Mouse (Mus musculus) embryonic facial prominence, embryonic 14.5 days (tissue): ENCODE data around the gene Grasp. TPM values are rescaled to one million over a fixed set of nuclear protein-coding genes. Genes with fewer than 3 reads are reported as not detected.

Source experiments
- ATAC-seq: fragments of 200-750 bp; cut with Nextera tagmentation; 2 replicates; pipeline ENCODE4 v1.8.0; 2017; ENCODE audit warnings: low read depth, moderate number of reproducible peaks, moderate TSS enrichment
- DNase-seq: peaks from one replicate; pipeline ENCODE4 v3.0.0-alpha.2; 2015; ENCODE audit warnings: low spot score
- H3K27ac ChIP-seq: fragments of 300-500 bp; sonication (generic); replicated peaks from 2 replicates; pipeline ENCODE4 v1.5.1; 2014; ENCODE audit warnings: low read depth, mild to moderate bottlenecking, low read length, moderate library complexity
- H3K27me3 ChIP-seq: fragments of 300-500 bp; sonication (generic); replicated peaks from 2 replicates; pipeline ENCODE4 v1.6.1; 2014; ENCODE audit warnings: low read length; ENCODE audit not compliant: control insufficient read depth, insufficient read depth
- H3K36me3 ChIP-seq: fragments of 300-500 bp; sonication (generic); 2 replicates; pipeline ENCODE4 v1.6.1; 2014; ENCODE audit warnings: low read length, mixed read lengths; ENCODE audit not compliant: control insufficient read depth, insufficient read depth
- H3K4me1 ChIP-seq: fragments of 300-500 bp; sonication (generic); 2 replicates; pipeline ENCODE4 v1.6.1; 2014; ENCODE audit warnings: antibody characterized with exemption, low read length; ENCODE audit not compliant: control insufficient read depth, insufficient read depth
- H3K4me2 ChIP-seq: fragments of 300-500 bp; sonication (generic); 2 replicates; pipeline ENCODE4 v1.6.1; 2014; ENCODE audit warnings: low read depth, mild to moderate bottlenecking, low read length, moderate library complexity, mixed read lengths
- H3K4me3 ChIP-seq: fragments of 300-500 bp; sonication (generic); 2 replicates; pipeline ENCODE4 v1.5.1; 2014; ENCODE audit warnings: low read depth, mild to moderate bottlenecking, low read length
- H3K9ac ChIP-seq: fragments of 300-500 bp; sonication (generic); 2 replicates; pipeline ENCODE4 v1.6.1; 2014; ENCODE audit warnings: low read depth, mild to moderate bottlenecking, low read length, moderate library complexity, mixed read lengths
- H3K9me3 ChIP-seq: fragments of 300-500 bp; sonication (generic); 2 replicates; pipeline ENCODE4 v1.6.1; 2016; ENCODE audit warnings: low read length; ENCODE audit not compliant: control insufficient read depth
- WGBS: fragments of 180-500 bp; shearing (Covaris S2); extraction: QIAGEN DNeasy Blood & Tissue Kit; methylation state at CpG from one replicate; pipeline ENCODE4 v1.1.7; 2014; 5-methylcytosine and 5-hydroxymethylcytosine counted together
- polyA plus RNA-seq: library from polyadenylated mRNA; unstranded; fragments of >200 nt; fragmentation: Nextera tagmentation; extraction: Ambion mirVana; gene quantifications from 2 replicates; pipeline ENCODE4 v1.2.1, GENCODE M21; 2014

Grasp gene
- 6.1 and 7.9 TPM in 2 replicates for polyA plus RNA-seq

DNA sequence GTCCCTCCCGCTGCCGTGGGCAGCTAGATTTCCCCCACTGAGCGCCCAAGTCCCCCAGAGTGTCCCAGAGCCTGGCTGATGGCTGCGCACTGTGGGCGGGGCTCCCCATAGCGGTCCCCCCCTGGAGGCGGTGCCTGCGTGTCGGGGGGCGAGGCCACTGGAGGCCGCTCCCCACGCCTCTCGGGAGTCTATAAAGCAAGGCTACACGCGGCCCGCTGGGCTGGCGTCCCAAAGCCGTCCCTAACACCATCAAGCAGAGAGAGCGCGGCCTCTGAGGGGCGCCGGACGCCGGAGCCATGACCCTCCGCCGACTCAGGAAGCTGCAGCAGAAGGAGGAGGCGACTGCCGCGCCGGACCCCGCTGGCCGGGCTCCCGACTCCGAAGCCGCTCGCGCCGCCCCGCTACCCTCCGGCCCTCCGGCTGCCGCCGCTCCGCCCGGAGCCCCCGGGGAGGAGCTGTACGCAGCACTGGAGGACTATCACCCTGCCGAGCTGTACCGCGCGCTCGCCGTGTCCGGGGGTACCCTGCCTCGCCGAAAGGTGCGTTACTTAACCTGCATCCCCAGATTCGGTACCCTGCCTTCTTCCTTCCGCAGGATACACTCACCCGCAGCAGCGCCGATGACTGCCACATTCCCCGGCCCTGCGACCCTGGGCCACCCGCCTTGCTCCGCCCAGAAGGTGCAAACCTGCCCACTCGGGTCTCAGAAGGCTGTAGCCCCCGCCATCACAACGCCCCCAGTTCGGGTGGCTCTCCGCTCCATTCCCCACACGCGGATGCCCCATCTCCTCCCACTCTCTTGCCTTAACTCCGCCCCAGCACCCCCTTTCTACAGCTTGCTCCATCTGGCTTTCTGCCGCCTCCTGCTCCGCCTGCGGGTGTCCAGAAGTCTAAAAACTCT lies at the start of gene Grasp:
Grasp (plus strand) TSS at position 183 of the 901 bp plus-strand sequence.
- peak within 1 kb of the TSS; percentile 78 for H3K4me2 ChIP-seq
- peaks cover 10% of the 10 kb centered on the region for H3K36me3 ChIP-seq
- ATAC-seq (peak; percentile 76), DNase-seq (peak; percentile 95)
- H3K27ac ChIP-seq = peak within 1 kb of the TSS; percentile 82
- H3K4me3 ChIP-seq = peak within 1 kb of the TSS; percentile 90
- no peaks in the 10 kb centered on the region for H3K9me3 ChIP-seq
- under 1% methylated on average over 42 of the region's 77 CpGs for WGBS
- peaks cover 50% of the 10 kb centered on the region for H3K4me1 ChIP-seq
- no peaks in the 10 kb centered on the region for H3K27me3 ChIP-seq
- peak within 1 kb of the TSS; percentile 84 for H3K9ac ChIP-seq

DNA sequence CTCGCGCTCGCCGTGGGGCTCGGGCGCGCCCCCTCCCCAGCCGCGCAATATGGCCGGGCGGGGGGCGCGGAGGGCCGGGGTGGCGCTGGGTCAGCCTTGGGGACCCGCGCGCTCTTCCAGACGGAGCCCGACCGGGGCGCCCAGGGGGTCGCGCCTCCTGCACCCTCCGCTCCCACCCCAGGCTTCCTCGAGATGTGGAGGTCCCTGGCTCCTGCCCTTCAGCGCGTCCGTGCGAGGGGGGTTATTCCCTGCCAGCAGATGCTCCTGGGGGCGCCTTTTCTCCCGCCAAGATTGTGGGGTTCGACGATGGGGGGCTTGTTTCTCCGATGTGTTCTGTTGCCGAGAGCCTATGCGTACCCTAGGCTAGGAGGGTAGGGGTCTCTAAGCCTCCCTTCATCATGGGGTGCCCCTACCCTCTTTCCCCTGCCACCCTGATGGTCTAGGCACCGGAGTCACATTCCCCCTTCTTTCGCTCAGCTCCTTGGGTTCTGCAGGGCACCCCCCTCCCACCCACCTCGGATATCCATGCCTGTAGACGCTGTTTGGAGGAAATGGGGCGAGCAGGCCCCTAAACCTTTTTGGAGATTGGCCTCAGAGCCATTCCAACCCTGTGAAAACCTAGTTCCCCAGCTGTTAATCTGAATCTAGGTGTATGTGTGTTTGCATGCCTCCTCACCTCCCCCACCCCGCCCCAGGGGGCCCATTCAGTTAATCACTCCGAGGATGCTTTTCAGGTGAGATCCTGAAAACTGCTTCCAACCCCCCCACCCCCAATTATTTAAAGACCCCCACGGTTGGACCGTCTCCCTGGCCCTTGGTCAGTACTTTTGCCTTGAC lies 49.5 kb upstream of the Grasp start:
- H3K4me2 ChIP-seq = peak overlapping the region; percentile 86
- no peaks in the 10 kb centered on the region for H3K9me3 ChIP-seq
- no peaks in the 10 kb centered on the region for H3K27me3 ChIP-seq
- ATAC-seq = peak; percentile 27
- peak overlapping the region; percentile 88 for H3K4me3 ChIP-seq
- peaks cover 29% of the 10 kb centered on the region for H3K4me1 ChIP-seq
- H3K36me3 ChIP-seq = no peaks in the 10 kb centered on the region
- DNase-seq = no peak
- 2% methylated on average over 20 of the region's 46 CpGs for WGBS
- H3K9ac ChIP-seq = peak overlapping the region; percentile 95
- peak overlapping the region; percentile 78 for H3K27ac ChIP-seq

DNA sequence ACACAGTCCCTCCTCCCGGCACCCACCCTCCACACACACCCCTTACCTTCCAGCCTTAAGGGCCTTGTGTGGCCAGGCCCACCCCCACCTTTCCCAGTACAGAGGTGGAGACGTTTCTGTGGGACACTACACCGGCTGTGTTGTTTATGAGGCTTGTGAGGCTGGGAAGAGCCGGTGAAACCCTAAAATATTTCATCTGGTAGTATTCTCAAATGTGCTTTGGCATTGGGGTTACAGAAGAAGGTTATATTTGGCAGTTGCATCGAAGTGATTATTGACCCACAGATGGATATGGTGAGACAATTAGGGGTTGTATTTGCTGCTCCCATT lies 48.9 kb upstream of the Grasp start:
- no peak for DNase-seq

DNA sequence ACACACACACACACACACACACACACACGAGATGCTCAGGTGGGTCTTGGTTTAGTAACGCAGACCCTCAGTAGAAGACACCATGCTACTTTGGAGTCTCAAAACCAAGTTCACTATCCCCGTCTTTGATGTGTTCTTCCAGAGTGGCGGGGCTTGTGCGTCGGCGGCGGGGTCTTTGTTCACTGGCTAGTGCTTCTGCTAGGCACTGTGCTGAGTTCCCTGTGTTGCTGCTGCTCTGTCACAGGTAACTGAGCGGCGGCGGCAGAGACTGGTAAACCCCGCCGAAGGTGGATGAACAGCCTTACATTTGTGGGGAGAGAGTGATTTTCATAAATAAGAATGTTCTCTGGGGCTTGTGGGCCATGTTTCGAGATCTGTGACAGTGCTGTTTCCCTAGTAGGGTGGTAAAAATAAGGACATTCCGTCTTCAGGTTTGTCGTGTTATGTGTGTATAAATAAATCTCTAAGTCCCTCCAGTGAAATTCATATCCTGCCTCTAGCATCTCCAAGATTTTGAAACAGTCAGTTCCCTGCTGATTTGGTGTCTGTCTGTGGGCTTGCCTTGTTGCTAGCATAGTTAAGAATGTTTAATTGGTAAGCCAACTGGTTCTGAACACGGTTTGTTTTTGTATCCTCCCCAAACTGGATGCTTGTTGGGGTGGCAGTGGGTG lies 48.2 kb upstream of the Grasp start:
- H3K36me3 ChIP-seq = no peaks in the 10 kb centered on the region
- H3K27me3 ChIP-seq = no peaks in the 10 kb centered on the region
- H3K4me3 ChIP-seq = peak overlapping the region; percentile 88
- H3K9me3 ChIP-seq = no peaks in the 10 kb centered on the region
- H3K27ac ChIP-seq = peak overlapping the region; percentile 44
- no peak for DNase-seq
- H3K4me2 ChIP-seq = peak overlapping the region; percentile 86
- peaks cover 36% of the 10 kb centered on the region for H3K4me1 ChIP-seq
- 17% methylated on average over 17 of the region's 17 CpGs for WGBS
- no peak for ATAC-seq
- H3K9ac ChIP-seq = peak overlapping the region; percentile 95

More for the DNA sequence above, 48.9 kb upstream of the Grasp start:
- no peak overlapping the region; the same call in none of the 2 replicates for H3K27ac ChIP-seq
- peak overlapping the region; percentile 95 for H3K9ac ChIP-seq
- H3K4me1 ChIP-seq = peaks cover 30% of the 10 kb centered on the region
- ATAC-seq = no peak
- WGBS = 8% methylated on average over 5 of the region's 5 CpGs
- H3K4me3 ChIP-seq = peak overlapping the region; percentile 88
- no peaks in the 10 kb centered on the region for H3K27me3 ChIP-seq
- H3K9me3 ChIP-seq = no peaks in the 10 kb centered on the region
- peak overlapping the region; percentile 86 for H3K4me2 ChIP-seq
- H3K36me3 ChIP-seq = no peaks in the 10 kb centered on the region

DNA sequence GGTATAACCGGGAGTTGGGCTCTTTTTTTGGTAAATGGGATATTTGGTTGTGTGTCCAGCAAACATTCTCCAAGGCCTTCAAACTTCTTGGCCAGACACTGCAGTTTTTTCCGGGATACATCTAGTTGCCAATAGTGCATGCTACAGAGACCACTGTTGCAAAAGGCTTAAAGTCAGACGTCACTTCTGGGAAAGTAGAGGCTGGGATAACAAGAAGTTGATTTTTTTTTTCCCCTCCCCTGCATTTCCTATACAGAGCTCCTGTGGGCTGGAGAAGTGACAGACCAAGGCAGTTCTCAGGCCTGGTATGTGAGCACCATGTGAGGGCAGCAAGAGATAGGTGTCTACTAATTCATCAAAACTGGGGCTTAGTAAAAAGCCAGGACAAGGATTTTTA lies 47.7 kb upstream of the Grasp start:
- no peaks in the 10 kb centered on the region for H3K27me3 ChIP-seq
- no peak overlapping the region; the same call in 1 of the 2 replicates for H3K9ac ChIP-seq
- peak overlapping the region; percentile 86 for H3K4me2 ChIP-seq
- no peak overlapping the region; the same call in 1 of the 2 replicates for H3K27ac ChIP-seq
- DNase-seq (no peak), ATAC-seq (no peak)
- no peaks in the 10 kb centered on the region for H3K9me3 ChIP-seq
- WGBS = 43% methylated on average over 3 of the region's 3 CpGs
- H3K36me3 ChIP-seq = no peaks in the 10 kb centered on the region
- peaks cover 39% of the 10 kb centered on the region for H3K4me1 ChIP-seq
- peak overlapping the region; percentile 88; the same call in 1 of the 2 replicates for H3K4me3 ChIP-seq

GRCm38 (mm10) chr15:101176795-101177691 lies 46.9 kb upstream of the Grasp start:
- H3K4me3 ChIP-seq = no peak overlapping the region
- H3K27ac ChIP-seq = no peak overlapping the region; the same call in 1 of the 2 replicates
- ATAC-seq = no peak
- no peaks in the 10 kb centered on the region for H3K27me3 ChIP-seq
- DNase-seq = no peak
- H3K4me1 ChIP-seq = peaks cover 43% of the 10 kb centered on the region
- WGBS = 52% methylated on average over 8 of the region's 8 CpGs
- H3K9ac ChIP-seq = no peak overlapping the region
- H3K4me2 ChIP-seq = peak overlapping the region; percentile 86; the same call in 1 of the 2 replicates
- H3K9me3 ChIP-seq = no peaks in the 10 kb centered on the region
- no peaks in the 10 kb centered on the region for H3K36me3 ChIP-seq

DNA sequence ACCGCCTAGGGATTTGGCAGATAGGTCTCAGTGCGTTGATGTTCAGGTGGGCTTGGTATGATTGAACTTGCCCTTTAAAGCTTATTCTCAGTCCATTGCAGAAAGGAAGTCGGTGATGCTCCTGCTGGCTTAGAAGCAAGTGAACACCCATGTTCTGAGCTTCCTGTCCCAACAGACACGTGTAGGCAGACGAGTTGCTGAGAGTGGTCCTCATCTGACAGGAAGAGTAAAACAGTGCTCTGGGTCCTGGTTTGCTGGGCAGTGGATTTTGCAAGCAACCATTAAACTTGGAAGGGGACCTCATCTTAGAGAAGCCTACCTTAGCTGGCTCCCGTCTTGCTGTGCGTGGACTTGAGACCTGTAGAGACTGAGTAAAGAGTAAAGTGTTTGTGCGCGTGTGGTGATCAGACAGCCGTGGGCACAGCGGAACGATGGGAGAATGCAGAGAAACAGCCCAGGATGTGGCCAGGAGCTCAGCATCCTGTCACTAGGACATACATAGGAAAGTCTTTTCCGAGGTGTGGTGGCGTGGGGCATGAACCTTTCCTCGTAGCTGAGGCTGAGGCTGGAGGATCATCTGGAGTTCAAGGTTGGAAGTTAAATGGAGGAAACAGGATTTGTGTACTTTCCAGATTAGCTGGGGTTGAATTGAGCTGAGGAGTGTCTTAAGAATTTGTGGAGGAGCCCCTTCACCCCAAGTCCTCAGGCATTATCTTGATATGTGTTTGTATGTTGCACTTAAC lies 43.5 kb upstream of the Grasp start:
- DNase-seq = no peak
- Histone ChIP-seq H3K4me3 (no peak overlapping the region), H3K36me3 (0 out of 2 replicates have a peak, but pooled peaks cover 3% of the 10 kb centered on the region), H3K9me3 (no peaks in the 10 kb centered on the region), H3K27ac (no peak overlapping the region), H3K4me2 (no peak overlapping the region), H3K27me3 (no peaks in the 10 kb centered on the region), H3K9ac (no peak overlapping the region), H3K4me1 (peaks cover 41% of the 10 kb centered on the region)
- WGBS = 73% methylated on average over 15 of the region's 15 CpGs
- no peak for ATAC-seq
